Mouse (Mus musculus) mature B cell (primary cell): ENCODE measurements around the gene Cpb2.

Source experiments
- in situ Hi-C: fragments of 300-500 bp; cut with MboI; formaldehyde crosslinking; loops from 2 replicates; pipeline ENCODE4 v1.14.3; 2019

The Cpb2 gene

GRCm38 (mm10) chr14:75242087-75242486 is at the start of gene Cpb2:
Gene Cpb2 (plus strand): TSS chr14:75242287.
- in situ Hi-C loops, result no loop called here

- in situ Hi-C loops, result no loop called here
These were observed 49.7 kb upstream of the Cpb2 start for GRCm38 (mm10) chr14:75192427-75192826.

- in situ Hi-C loops, result no loop called here
These were observed 49.2 kb upstream of the Cpb2 start for GRCm38 (mm10) chr14:75192858-75193257.

- in situ Hi-C loops, result no loop called here
These were observed 46.6 kb upstream of the Cpb2 start for GRCm38 (mm10) chr14:75195530-75195929.

DNA sequence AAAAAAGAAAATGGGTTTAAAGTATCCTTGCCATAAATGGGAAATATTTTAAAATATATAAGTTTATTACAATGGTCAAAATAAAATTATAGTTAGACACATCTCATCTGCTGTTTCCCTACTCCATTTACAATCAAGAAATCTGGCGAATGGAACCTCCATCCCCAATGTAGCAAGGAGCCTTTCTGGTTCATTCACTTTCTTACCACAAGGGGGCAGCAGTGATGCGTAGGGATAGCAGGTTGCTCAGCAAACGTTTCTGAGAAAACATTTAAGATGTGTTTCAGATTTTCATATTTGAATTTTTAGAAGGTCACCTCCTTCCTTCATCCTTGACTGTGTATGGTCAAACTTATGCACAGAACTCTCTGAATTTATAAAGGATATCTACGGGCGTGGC is 45.1 kb upstream of the Cpb2 start:
- in situ Hi-C loops, result no loop called here

GRCm38 (mm10) chr14:75197660-75198059 is 44.4 kb upstream of the Cpb2 start:
- in situ Hi-C loops, result no loop called here

- in situ Hi-C loops, result loop anchor here (10.0 kb wide), 1 partner anchor 151 kb away; no protein-coding TSS in a partner anchor
These were observed 36.6 kb upstream of the Cpb2 start for GRCm38 (mm10) chr14:75205363-75206051.

GRCm38 (mm10) chr14:75206307-75206706 is 35.8 kb upstream of the Cpb2 start:
- in situ Hi-C loops, result loop anchor here (10.0 kb wide), 1 partner anchor 152 kb away; no protein-coding TSS in a partner anchor

DNA sequence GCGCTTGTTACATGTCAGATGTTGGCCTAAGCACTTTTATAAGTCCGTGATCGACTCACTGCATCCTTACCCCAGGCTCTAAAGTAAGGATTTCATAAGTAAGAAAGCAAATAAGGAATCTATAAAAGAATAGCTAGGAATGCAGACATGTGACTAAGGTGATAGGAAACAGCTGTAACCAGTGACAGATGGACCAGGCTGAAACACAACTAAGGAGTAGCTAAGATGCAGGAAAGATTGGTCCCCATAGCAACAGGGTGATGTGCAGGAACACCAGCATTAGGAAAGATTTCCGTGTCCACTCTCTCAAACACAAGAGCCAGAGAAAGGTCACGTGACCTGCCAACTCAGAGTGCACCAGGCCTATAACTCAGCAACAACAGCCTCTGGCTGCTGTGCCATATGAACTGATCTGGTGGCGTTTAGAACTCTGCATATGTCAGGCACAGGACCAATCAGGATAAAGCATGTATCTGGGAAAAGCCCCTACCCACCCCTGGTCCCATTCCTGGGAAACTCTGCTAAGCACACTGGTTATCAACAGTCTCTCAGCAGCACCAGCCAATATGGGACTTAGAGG is 33.4 kb upstream of the Cpb2 start:
- in situ Hi-C loops, result loop anchor here (10.0 kb wide), 1 partner anchor 154 kb away; no protein-coding TSS in a partner anchor

GRCm38 (mm10) chr14:75213752-75214151 is 28.3 kb upstream of the Cpb2 start:
- in situ Hi-C loops, result no loop called here

- in situ Hi-C loops, result no loop called here
These were observed 23.2 kb upstream of the Cpb2 start for GRCm38 (mm10) chr14:75218843-75219242.

DNA sequence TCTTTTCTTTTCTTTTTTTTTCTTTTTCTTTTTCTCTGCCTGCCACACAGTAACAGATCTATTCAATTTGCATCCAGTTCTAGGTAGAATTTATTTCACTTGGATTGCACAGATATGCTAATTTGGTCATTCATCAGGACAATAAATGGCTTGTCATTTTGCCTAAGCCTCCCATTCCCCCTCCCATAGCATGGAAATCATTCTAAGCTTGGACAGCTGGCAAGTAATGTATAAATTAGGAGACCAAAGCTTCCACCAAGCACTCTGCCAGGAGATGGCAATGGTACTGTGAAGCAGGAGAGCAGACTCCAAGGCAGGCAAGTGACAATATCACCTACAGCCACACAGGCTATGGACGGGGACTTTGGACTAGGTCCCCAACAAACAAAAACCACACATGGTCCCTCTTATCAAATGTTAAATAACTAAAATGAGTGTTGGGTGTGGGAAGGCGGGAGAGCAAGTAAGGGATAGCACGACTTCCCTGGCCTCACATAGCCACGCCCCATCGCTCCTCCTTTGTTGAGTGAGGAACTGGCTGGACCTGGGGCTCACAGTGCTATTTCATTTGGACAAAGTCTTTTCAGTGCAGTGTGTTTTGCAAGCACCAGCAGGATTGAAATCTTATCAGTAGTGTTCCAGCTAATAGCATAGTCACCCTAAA is 22.7 kb upstream of the Cpb2 start:
- in situ Hi-C loops, result no loop called here

- in situ Hi-C loops, result no loop called here
These were observed 19.7 kb upstream of the Cpb2 start for GRCm38 (mm10) chr14:75222386-75222785.

DNA sequence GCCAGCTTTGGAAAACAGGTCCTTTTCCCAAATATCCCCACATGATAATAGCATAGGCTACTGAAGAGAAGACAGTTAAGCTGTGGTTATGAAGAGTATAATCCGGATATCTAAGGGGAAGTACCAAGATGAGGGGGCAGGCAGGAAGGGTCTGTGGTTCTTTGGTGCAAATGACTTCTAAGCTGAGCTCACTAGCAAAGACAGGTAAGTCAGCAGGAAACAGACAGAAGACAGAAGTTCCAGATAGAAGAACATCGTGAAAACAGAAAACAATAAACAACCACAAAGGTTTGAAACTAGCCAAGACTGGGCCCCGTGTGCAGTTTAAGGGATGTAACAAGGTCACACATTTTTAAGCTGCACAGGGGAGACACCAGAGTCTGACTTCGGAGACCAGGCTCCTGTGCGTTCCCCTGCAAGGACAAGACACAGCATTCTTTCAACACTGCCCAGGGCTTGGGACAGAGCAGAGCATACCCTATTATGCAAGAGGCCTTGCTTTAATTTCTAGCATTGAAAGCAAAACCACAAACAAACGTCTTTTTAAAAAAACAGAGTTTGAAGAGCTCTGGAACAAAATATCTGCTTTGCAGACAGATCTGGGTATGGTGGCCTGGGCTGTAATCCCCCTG is 14.5 kb upstream of the Cpb2 start:
- in situ Hi-C loops, result no loop called here

- in situ Hi-C loops, result no loop called here
These were observed 12.3 kb upstream of the Cpb2 start for GRCm38 (mm10) chr14:75229834-75230233.

DNA sequence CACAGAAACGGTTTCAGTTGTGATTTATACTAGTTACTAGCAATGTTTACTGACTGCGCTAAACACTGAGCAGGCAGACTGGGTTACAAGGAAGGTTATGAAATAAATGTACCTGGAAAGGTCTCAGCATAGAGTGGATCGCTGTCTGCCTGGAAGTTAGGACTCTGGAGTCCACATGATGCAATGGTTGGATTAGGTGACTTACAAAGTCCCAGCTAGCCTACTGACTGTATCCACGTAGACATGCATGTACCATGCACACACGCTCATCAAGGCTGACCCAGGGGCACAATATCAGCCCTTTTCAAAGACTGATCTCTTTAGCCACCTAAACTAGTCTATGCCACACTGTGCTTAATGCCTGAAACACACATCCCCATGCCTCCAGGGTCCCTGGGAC is 9.0 kb upstream of the Cpb2 start:
- in situ Hi-C loops, result no loop called here

DNA sequence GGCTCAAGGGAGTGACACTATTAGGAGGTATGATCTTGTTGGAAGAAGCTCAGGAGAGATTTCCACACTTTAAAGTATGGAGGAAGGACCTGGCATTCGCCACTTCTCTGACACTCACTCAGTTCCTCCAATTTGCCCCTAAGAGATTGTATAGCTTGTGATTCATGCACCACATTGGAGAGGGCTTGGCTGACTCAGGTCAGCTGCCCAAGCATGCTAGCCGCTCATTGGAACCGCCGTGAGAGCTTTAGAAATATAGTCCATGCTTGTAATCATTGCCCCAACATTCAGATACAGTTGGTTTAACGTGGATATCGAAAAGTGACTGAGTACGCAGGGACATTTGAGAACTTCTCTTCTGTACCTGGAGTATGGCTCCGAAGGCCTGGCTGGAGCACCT is 6.5 kb upstream of the Cpb2 start:
- in situ Hi-C loops, result no loop called here

DNA sequence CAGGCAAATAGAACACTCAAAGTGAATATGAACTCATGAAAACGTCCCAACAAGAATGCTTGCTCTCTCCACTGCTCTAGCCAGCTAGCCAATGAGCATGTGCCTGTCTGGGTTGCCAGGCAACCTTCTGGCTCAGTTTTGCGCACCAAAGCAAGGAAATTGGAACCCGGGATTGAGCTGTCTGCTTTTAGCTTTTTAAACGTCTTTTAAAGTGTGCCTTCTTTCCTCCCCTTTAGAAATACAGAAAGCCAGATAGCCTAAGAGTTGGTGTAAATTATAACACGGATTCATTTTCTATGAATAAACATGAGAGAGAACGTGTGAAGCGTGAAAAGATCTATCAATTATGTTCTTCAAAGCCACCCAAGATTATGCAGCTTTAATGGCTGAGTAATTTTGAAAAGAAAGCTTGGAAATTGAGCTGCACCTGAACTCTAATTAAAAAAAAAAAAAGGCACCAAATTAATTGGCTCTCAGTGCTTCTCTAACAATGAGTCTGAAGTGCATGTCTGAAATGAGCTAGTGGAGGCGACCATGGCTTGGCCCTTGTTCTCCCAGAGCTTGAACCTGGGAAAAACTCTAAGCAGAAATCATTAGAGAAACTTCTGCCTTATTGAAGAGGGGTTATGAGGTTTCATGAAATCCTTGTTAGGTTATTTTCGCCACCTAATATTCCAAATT is 6.0 kb upstream of the Cpb2 start:
- in situ Hi-C loops, result no loop called here

GRCm38 (mm10) chr14:75236636-75237003 is 5.5 kb upstream of the Cpb2 start:
- in situ Hi-C loops, result no loop called here

GRCm38 (mm10) chr14:75237096-75237495 is 5.0 kb upstream of the Cpb2 start:
- in situ Hi-C loops, result no loop called here

DNA sequence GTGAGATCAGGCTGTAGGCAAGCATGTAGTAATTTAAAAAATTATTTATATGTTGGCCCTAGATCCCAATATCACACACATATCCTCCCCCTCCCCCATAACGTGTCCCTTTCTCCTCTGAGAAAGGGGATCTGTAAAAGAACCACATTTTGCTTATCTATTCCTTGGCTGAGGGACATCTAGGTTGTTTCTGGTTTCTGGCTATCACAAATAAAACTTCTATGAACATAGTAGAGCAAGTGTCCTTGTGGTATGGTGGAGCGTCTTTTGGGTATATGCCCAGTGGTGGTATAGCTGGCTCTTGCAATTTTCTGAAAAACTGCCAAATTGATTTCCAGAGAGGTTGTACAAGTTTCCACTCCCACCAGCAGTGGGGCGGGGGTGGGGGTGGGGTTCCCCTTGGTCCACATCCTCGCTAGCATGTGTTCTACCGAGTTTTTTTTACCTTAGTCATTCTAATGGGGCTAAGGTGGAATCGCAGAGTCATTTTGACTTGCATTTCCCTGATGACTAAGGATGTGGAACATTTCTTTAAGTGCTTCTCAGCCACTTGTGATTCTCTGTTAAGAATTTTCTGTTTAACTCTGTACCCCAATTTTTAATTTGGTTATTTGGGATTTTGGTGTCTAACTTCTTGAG is 3.9 kb upstream of the Cpb2 start:
- in situ Hi-C loops, result no loop called here
